Mouse (Mus musculus) right cerebral cortex, postnatal 14 days (tissue): ENCODE measurements around the gene Fam84b.
"Not testable (repeated sequence)": the region's sequence is repeated elsewhere in the genome, so short reads cannot be mapped to it uniquely, and the experiment has no call there.

Source experiments
- DNase-seq: peaks from one replicate; pipeline ENCODE4 v3.0.0; 2022

Gene Fam84b

GRCm38 (mm10) chr15:60853231-60853999 lies at the start of gene Fam84b:
Gene Fam84b (minus strand): TSS chr15:60853778.
- DNase-seq: no peak

- no peak for DNase-seq
Measured at GRCm38 (mm10) chr15:60898187-60898965, 44.8 kb upstream of the Fam84b start.

- no peak for DNase-seq
Measured at GRCm38 (mm10) chr15:60896040-60896439, 42.5 kb upstream of the Fam84b start.

- no peak for DNase-seq
Measured at GRCm38 (mm10) chr15:60892976-60893463, 39.4 kb upstream of the Fam84b start.

- DNase-seq: no peak
Measured at GRCm38 (mm10) chr15:60888724-60889123, 35.1 kb upstream of the Fam84b start.

GRCm38 (mm10) chr15:60875721-60876120 lies 22.1 kb upstream of the Fam84b start:
- no peak for DNase-seq

GRCm38 (mm10) chr15:60862417-60862816 lies 8.8 kb upstream of the Fam84b start:
- DNase-seq: no peak

GRCm38 (mm10) chr15:60855112-60855511 lies 1.5 kb upstream of the Fam84b start:
- no peak for DNase-seq

GRCm38 (mm10) chr15:60854151-60854550 lies 573 bp upstream of the Fam84b start:
- no peak for DNase-seq

GRCm38 (mm10) chr15:60848630-60849029 lies 4.9 kb downstream of the Fam84b start:
- DNase-seq: no peak

GRCm38 (mm10) chr15:60846291-60846690 lies 7.3 kb downstream of the Fam84b start:
- no peak for DNase-seq

GRCm38 (mm10) chr15:60845886-60846285 lies 7.7 kb downstream of the Fam84b start:
- DNase-seq: no peak

- DNase-seq: no peak
Measured at GRCm38 (mm10) chr15:60841785-60842184, 11.8 kb downstream of the Fam84b start.

- DNase-seq: not testable (repeated sequence)
Measured at GRCm38 (mm10) chr15:60841312-60841711, 12.3 kb downstream of the Fam84b start.

- DNase-seq: no peak
Measured at GRCm38 (mm10) chr15:60840296-60840670, 13.3 kb downstream of the Fam84b start.

GRCm38 (mm10) chr15:60839539-60840295 lies 13.9 kb downstream of the Fam84b start:
- DNase-seq: no peak

GRCm38 (mm10) chr15:60838135-60838534 lies 15.4 kb downstream of the Fam84b start:
- no peak for DNase-seq

- no peak for DNase-seq
Measured at GRCm38 (mm10) chr15:60837719-60838118, 15.9 kb downstream of the Fam84b start.

- DNase-seq: no peak
Measured at GRCm38 (mm10) chr15:60836321-60836720, 17.3 kb downstream of the Fam84b start.

GRCm38 (mm10) chr15:60834598-60835571 lies 18.7 kb downstream of the Fam84b start:
- no peak for DNase-seq

- no peak for DNase-seq
Measured at GRCm38 (mm10) chr15:60833476-60834218, 19.9 kb downstream of the Fam84b start.
